Mouse (Mus musculus) forebrain, embryonic 15.5 days (tissue): ENCODE results near the gene Abca8b. TPM values are rescaled to one million over a fixed set of nuclear protein-coding genes. Genes with fewer than 3 reads are reported as not detected.

Source experiments
- ATAC-seq: fragments of 200-750 bp; cut with Nextera tagmentation; replicated peaks from 2 replicates; pipeline ENCODE4 v1.8.0; 2017; ENCODE audit warnings: mild to moderate bottlenecking, moderate TSS enrichment, moderate library complexity
- H3K27ac ChIP-seq: fragments of 300-500 bp; sonication (generic); replicated peaks from 2 replicates; pipeline ENCODE4 v1.5.1; 2015; ENCODE audit warnings: mild to moderate bottlenecking, inconsistent platforms
- H3K27me3 ChIP-seq: fragments of 300-500 bp; sonication (generic); 2 replicates; pipeline ENCODE4 v1.6.1; 2015; ENCODE audit warnings: inconsistent platforms
- H3K36me3 ChIP-seq: fragments of 300-500 bp; sonication (generic); 2 replicates; pipeline ENCODE4 v1.6.1; 2015; ENCODE audit warnings: mild to moderate bottlenecking, inconsistent platforms
- H3K4me1 ChIP-seq: fragments of 300-500 bp; sonication (generic); 2 replicates; pipeline ENCODE4 v1.6.1; 2015; ENCODE audit warnings: inconsistent platforms
- H3K4me2 ChIP-seq: fragments of 300-500 bp; sonication (generic); replicated peaks from 2 replicates; pipeline ENCODE4 v1.6.1; 2015; ENCODE audit warnings: mild to moderate bottlenecking, inconsistent platforms
- H3K4me3 ChIP-seq: fragments of 300-500 bp; sonication (generic); 2 replicates; pipeline ENCODE4 v1.5.1; 2015; ENCODE audit warnings: mild to moderate bottlenecking, inconsistent platforms
- H3K9ac ChIP-seq: fragments of 300-500 bp; sonication (generic); replicated peaks from 2 replicates; pipeline ENCODE4 v1.6.1; 2015; ENCODE audit warnings: mild to moderate bottlenecking, inconsistent platforms
- H3K9me3 ChIP-seq: fragments of 300-500 bp; sonication (generic); 2 replicates; pipeline ENCODE4 v1.6.1; 2016; ENCODE audit warnings: inconsistent platforms
- WGBS: fragments of 180-500 bp; shearing (Covaris S2); methylation state at CpG from one replicate; pipeline ENCODE4 v1.1.7; 2015; ENCODE audit warnings: mixed read lengths; 5-methylcytosine and 5-hydroxymethylcytosine counted together
- polyA plus RNA-seq: library from polyadenylated mRNA; unstranded; fragments of >200 nt; fragmentation: Nextera tagmentation; extraction: Ambion mirVana; gene quantifications from 2 replicates; pipeline ENCODE4 v1.2.1, GENCODE M21; 2015

Gene Abca8b
- polyA plus RNA-seq, 1 experiment from 2014 or later: 1.0 TPM

GRCm38 (mm10) chr11:109889595-109889994 lies 106.0 kb downstream of the Abca8b start:
- H3K27ac ChIP-seq: no peak overlapping the region
- H3K9me3 ChIP-seq: no peaks in the 10 kb centered on the region
- H3K9ac ChIP-seq: no peak overlapping the region
- no peaks in the 10 kb centered on the region for H3K27me3 ChIP-seq
- H3K36me3 ChIP-seq: no peaks in the 10 kb centered on the region
- H3K4me3 ChIP-seq: no peak overlapping the region
- no peaks in the 10 kb centered on the region for H3K4me1 ChIP-seq
- no peak overlapping the region for H3K4me2 ChIP-seq
- no peak for ATAC-seq
- WGBS: 96% methylated on average over 4 of the region's 4 CpGs

- Histone ChIP-seq H3K9me3 (no peaks in the 10 kb centered on the region), H3K4me1 (no peaks in the 10 kb centered on the region), H3K4me2 (no peak overlapping the region), H3K36me3 (no peaks in the 10 kb centered on the region), H3K4me3 (no peak overlapping the region), H3K9ac (no peak overlapping the region), H3K27ac (no peak overlapping the region), H3K27me3 (no peaks in the 10 kb centered on the region)
- no peak for ATAC-seq
- 96% methylated on average over 4 of the region's 4 CpGs for WGBS
Observed at GRCm38 (mm10) chr11:109886757-109887156, 108.9 kb downstream of the Abca8b start.

- no peaks in the 10 kb centered on the region for H3K36me3 ChIP-seq
- H3K4me2 ChIP-seq: no peak overlapping the region
- no peaks in the 10 kb centered on the region for H3K4me1 ChIP-seq
- no peak overlapping the region for H3K27ac ChIP-seq
- no peak overlapping the region for H3K4me3 ChIP-seq
- no peak overlapping the region for H3K9ac ChIP-seq
- no peak for ATAC-seq
- H3K9me3 ChIP-seq: no peaks in the 10 kb centered on the region
- H3K27me3 ChIP-seq: no peaks in the 10 kb centered on the region
- WGBS: 88% methylated on average over 3 of the region's 3 CpGs
Observed at GRCm38 (mm10) chr11:109885521-109885920, 110.1 kb downstream of the Abca8b start.

- no peaks in the 10 kb centered on the region for H3K4me1 ChIP-seq
- H3K9ac ChIP-seq: no peak overlapping the region
- 98% methylated on average over 4 of the region's 4 CpGs for WGBS
- no peaks in the 10 kb centered on the region for H3K36me3 ChIP-seq
- no peak overlapping the region for H3K4me3 ChIP-seq
- H3K4me2 ChIP-seq: no peak overlapping the region
- no peaks in the 10 kb centered on the region for H3K27me3 ChIP-seq
- ATAC-seq: no peak
- no peaks in the 10 kb centered on the region for H3K9me3 ChIP-seq
- no peak overlapping the region for H3K27ac ChIP-seq
Observed at GRCm38 (mm10) chr11:109884801-109885200, 110.8 kb downstream of the Abca8b start.

GRCm38 (mm10) chr11:109884126-109884525 lies 111.5 kb downstream of the Abca8b start:
- no peak overlapping the region for H3K9ac ChIP-seq
- H3K27me3 ChIP-seq: no peaks in the 10 kb centered on the region
- no peak for ATAC-seq
- no peaks in the 10 kb centered on the region for H3K4me1 ChIP-seq
- no peak overlapping the region for H3K27ac ChIP-seq
- H3K36me3 ChIP-seq: no peaks in the 10 kb centered on the region
- no peak overlapping the region for H3K4me3 ChIP-seq
- WGBS: 61% methylated on average over 3 of the region's 3 CpGs
- no peaks in the 10 kb centered on the region for H3K9me3 ChIP-seq
- H3K4me2 ChIP-seq: no peak overlapping the region

Other genes with a start within 250 kb of the Abca8b start
- gene 1700012B07Rik, start 167.8 kb downstream of the Abca8b start, polyA plus RNA-seq: not detected in 2 replicates
- 1.00 and 2.7 TPM in 2 replicates for gene Abca8a, start 100.1 kb upstream of the Abca8b start, polyA plus RNA-seq
- 2.2 TPM in 2 replicates for gene Abca9, start 172.4 kb upstream of the Abca8b start, polyA plus RNA-seq